Mouse (Mus musculus): ENCODE measurements around the gene Sostdc1. TPM values are rescaled to one million over a fixed set of nuclear protein-coding genes. Genes with fewer than 3 reads are reported as not detected.

The Sostdc1 gene
- polyA plus RNA-seq, 1 experiment from 2014 or later, result 0.59 TPM

Other genes with a start within 250 kb of the Sostdc1 start
- gene Ankmy2, start 157.0 kb upstream of the Sostdc1 start, polyA plus RNA-seq (2016; fragmentation: Nextera tagmentation; extraction: Ambion mirVana), result 26.7 and 27.6 TPM in 2 replicates
- 213 and 218 TPM in 2 replicates for gene Bzw2, start 156.1 kb upstream of the Sostdc1 start, polyA plus RNA-seq (2016; fragmentation: Nextera tagmentation; extraction: Ambion mirVana)
- not detected in 2 replicates for gene Lrrc72, start 60.7 kb upstream of the Sostdc1 start, polyA plus RNA-seq (2016; fragmentation: Nextera tagmentation; extraction: Ambion mirVana)
- 12.5 TPM in 2 replicates for gene Ispd, start 67.3 kb downstream of the Sostdc1 start, polyA plus RNA-seq (2016; fragmentation: Nextera tagmentation; extraction: Ambion mirVana)
- 1.1 and 1.4 TPM in 2 replicates for gene D630036H23Rik, start 68.0 kb downstream of the Sostdc1 start, polyA plus RNA-seq (2016; fragmentation: Nextera tagmentation; extraction: Ambion mirVana)